Mouse (Mus musculus) Muller cell, postnatal 12 days (primary cell): ENCODE data around the gene Nolc1.
"Not testable (repeated sequence)": the region's sequence is repeated elsewhere in the genome, so short reads cannot be mapped to it uniquely, and the experiment has no call there.

Experiments used
- DNase-seq: peaks from one replicate; pipeline ENCODE4 v3.0.0-alpha.2; 2015; ENCODE audit errors: inconsistent ontology term

Nolc1 gene

DNA sequence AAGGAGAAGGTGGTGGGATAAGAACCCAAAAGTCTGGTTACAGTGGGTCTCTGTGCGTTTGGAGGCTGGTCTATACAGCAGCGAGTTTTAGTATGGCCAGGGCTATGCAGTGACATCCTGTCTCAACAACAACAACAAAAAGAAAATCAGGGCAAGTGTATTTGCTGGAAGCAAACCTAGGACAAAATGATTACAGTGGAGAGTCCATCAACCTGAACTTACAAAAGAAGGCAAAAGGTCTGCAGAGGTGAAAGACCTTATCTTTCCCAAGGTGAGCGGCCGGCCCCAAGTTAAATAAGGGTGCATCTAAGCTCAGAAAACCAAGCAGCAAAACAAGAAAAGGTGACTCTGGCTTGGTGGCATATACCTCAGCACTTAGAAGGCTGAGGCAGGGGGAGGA lies 16.0 kb downstream of the Nolc1 start:
- DNase-seq: no peak

DNA sequence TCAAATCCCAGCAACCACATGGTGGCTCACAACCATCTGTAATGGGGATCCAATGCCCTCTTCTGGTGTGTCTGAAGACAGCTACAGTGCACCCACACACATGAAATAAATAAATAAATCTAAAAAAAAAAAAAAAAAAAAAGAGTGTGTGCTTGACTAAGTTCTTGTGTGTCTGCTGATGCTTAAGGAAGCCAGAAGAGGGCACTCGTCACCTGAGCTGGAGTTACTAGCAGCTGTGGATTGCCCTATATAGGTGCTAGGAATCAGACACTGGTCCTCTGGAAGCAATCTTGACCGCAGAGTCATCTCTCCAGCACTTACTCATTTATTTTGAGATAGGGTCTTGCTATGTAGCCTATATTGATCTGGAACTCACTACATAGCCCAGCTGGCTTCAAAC lies 18.5 kb downstream of the Nolc1 start:
- DNase-seq: no peak

DNA sequence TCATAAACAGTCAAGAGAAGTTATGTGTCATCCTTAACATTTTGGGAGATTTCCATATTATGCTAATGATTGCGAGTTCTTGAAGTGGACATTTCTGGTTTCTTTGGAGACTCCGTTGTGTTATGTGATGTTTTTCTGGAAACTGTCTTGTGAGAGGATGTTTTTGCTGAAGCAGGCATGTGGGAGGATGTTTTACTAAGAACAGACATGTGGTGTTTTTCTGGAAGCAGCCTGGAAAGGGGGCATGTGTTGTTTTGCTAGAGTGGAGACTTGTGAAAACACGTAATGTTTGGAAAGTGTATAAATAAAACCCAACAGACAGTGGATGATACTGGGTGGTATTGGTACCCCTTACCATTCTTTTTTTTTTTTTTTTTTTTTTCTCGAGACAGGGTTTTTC lies 19.6 kb downstream of the Nolc1 start:
- DNase-seq: no peak

DNA sequence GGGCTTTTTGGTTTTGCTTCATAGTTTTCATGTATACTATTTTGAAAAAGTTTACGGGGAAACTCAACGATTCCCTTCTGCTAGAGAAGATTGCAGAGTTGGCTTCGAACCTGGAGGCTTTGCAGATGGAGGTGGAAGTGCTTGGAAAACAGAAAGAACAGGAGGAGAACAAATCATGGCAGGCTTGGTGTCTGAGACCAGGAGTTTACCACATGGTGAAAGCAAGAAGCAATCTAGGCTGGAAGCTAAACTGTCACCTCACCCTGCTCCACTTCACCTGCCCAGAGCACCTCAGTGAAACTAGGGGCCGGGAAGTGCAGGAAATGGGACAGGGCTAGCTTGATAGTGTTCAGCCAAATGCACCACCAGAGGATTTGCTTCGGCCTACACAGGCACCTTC lies 20.7 kb downstream of the Nolc1 start:
- DNase-seq: no peak

DNA sequence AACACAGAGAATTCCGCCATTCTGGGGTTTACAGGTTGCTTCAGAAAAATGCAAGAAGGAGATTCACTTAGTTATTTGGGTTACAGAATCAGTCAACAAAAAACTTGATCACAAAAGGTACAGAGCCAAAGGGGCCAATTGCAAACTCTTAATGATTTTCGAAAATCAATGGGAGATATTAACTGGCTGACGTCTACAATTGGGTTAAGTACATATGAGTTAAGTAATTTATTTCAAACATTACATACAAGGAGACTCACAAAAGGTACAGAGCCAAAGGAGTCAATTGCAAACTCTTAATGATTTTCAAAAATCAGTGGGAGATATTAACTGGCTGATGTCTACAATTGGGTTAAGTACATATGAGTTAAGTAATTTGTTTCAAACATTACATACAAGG lies 23.9 kb downstream of the Nolc1 start:
- DNase-seq: no peak

DNA sequence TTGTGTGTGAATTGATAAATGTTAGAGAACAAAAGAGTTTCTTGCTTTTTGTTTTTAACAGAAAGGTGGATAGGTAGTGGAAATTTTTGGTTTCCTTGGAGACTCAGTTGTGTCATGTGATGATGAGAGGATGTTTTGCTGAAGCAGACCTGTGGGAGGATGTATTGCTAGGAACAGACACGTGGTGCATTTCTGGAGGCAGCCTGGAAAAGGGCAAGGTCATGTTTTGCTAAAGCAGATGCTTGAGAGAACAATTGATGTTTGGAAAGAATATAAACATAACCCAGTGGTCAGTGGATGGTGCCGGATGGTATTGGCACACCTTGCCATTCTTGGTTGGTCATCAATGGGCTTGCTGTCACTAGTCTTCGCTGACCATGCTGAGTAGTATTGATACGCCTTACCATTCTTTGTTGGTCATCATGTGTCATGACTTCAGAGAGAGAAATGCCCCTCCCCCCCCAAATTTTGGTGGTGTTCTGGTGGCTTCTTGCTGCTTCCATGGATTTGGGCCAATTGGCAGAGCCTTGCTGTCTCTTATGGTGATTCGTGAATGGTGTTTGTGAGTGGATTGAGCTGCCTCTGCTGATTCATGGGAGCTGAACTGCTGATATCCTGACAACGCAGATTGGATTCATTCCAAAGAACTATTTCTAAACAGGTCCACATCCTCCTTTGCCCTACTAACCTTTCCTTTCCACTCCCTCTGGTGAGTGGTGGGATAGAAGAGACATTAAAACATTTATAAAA lies 27.9 kb downstream of the Nolc1 start:
- peak; percentile 12 for DNase-seq

DNA sequence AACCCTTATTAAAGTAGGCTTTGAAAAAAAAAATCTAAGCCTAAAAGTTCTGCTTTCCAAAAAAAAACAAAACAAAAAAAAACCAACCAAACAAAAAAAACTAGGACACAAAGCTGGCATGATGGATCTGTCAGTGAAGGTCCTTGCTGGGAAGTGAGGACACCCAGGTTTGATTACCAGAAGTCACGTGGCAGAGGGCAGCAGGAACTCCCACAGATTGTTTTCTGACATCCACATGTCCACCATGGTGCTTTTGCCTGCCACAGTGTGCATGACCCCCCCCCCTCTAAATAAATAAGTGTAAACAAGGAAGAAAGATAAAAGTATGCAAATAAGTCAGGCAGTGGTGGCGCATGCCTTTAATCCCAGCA lies 28.5 kb downstream of the Nolc1 start:
- no peak for DNase-seq

DNA sequence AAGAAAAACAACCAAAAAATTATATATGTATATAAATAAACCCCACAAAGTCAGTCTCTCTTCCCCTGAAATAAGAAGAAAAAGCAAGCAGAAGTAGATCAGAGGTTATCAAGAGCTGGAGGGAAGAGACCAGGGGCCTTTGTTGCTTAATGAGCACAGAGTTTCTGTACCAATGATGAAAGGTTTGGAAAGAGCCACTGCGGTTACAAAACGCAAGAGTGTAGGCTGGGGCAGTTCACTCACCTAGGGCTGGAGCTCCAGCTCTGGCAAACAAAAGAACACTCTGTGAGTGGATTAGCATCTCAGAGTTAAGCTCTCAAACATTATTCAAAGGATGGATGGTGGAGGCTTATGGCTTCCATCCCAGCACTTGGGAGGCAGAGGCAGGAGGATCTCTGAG lies 34.6 kb downstream of the Nolc1 start:
- no peak for DNase-seq

DNA sequence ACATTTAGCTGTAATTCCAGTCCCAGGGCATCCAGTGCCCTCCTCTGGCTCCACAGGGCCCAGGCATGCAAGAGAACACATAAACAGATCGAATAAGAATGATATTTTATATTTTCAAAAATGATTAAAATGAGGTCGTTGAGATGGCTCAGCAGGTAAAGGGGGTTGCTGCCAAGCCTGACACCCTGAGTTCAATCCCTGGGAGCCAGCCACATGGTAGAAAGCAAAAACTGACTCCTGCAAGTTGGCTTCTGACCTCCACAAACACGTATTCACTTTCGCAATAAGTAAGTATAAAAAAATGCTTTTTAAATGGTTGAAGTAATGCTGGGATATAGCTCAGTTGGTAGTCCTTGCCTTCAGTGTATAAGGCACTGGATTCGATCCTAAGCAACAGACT lies 35.1 kb downstream of the Nolc1 start:
- no peak for DNase-seq

DNA sequence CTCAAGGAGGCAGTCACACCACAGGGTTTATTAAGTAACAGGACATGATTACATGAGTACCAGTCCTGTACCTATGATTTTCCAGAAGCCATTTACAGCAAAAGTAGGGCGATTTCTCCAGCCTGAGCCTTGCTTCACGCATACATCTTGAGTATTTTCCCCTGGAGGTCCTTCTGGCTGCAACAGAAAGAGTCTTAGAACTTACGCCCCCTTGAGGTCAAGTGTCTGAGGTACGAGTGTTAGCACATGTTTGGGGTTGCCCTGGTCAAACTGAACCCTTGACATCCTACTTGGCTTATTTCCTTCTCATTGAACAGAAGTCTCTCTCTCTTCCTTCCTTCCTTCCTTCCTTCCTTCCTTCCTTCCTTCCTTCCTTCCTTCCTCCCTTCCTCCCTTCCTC lies 39.0 kb downstream of the Nolc1 start:
- DNase-seq: no peak

DNA sequence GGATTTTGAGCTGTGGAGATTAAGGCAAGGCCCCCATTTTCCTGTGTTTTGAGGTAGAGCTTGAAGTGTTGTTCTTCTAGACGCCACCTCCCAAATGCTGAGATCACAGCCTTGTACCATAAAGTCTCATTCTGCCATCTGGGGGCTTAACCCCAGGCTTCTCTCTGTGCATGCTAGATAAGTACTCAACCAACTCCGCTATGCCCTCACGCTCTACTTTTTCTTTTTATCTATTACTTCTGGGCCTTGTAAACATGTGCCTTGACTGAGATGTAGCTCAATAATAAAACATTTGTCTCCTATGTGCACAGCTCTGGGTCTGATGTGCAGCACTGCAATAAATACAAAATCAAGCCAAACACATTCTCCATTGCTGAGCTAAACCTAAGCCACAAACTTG lies 43.8 kb downstream of the Nolc1 start:
- no peak for DNase-seq

DNA sequence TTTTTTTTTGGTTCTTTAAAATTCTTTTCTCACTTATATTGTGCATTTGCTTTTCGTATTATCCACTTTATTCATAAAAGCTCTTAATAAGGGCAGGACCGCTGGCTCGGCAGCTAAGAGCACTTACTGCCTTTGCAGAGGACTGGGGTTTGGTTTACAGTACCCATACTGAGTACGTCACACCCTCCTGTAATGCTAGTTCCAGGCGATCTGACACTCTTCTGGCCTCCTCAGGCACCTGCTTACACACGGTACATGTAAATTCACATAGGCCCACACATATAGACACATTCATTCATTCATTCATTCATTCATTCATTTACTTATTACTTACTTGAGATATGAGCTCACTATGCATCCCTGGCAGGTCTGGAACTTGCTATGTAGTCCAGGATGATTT lies 45.2 kb downstream of the Nolc1 start:
- DNase-seq: no peak

DNA sequence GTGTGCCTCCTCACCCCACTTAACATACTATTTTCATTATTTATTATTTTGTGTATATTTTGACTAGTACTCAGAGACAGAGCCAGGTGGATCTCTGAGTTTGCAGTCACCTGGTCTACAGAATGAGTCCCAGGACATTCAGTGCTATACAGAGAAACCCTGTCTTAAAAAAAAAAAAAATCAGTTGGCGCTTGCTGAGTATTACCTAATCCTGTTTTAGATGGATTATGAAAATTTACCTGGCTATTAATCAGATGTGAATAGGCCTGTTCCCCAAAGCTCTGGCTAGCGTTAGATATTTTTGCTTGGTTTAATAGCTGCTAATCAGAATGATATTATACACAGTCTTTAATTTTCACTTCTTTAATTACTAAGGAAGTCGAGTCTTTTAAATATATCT lies 48.2 kb downstream of the Nolc1 start:
- DNase-seq: no peak

DNA sequence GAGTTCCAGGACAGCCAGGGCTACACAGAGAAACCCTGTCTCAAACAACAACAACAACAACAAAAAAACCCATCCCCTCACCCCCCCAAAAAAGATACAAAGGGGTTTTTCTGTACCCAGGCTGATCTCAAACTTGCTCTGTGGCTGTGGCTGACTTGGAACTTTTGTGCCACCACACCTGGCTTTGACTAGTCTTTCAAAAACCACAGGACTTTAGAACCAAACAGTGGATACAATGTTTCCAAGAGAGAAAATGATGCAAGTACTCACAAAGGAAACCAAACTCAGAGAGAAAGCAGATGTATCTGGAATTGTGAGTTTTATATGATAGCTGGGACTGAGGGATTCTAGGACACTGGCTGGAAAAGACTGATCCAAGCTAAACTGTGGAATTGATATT lies 49.0 kb downstream of the Nolc1 start:
- no peak for DNase-seq

DNA sequence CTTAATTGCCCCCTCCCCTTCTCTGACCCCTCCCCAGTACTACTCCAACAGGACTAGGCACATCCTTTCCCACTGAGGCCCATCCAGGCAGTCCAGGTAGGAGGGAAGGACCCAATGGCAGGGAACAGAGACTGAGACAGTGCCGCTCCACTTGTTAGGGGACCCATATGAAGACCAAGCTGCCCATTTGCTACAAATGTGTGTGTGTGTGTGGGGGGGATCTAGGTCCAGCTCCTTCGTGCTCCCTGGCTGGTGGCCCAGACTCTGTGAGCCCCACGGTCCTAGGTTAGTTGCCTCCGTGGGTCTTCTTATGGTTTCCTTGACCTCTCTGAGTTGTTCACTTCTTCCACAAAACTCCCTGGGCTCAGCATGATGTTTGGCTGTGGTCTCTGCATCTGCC lies 50.6 kb downstream of the Nolc1 start:
- no peak for DNase-seq

DNA sequence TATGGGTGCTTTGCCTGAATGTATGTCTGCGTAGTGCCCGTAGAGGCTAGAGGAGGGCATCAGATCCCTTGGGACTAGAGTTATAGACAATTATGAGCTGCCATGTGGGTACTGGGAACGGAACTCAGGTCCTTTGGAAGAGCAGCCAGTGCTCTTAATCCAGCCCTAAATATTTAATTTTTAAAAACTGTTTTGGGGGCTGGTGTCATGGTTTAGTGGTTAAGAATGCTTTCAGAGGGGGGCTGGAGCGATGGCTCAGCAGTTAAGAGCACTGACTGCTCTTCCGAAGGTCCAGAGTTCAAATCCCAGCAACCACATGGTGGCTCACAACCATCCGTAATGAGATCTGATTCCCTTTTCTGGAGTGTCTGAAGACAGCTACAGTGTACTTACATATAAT lies 54.1 kb downstream of the Nolc1 start:
- DNase-seq: not testable (repeated sequence)

DNA sequence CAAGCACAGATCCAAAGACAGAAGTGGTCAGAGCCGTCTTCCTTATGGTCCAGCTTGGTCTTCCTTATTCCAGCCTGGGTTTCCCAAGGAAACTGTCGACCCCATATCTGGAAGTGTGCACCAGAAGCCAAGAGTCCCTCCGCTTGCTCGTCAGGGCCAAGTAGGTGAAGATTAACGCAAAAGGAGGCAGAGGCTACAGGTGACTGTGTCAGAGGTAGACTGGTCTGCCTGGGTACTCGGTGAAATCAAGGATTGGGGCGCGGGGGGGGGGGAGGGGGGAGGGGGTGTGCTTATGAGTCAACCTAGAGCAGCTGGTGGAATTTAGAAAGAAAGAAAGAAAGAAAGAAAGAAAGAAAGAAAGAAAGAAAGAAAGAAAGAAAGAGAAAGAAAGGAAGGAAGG lies 55.6 kb downstream of the Nolc1 start:
- no peak for DNase-seq

DNA sequence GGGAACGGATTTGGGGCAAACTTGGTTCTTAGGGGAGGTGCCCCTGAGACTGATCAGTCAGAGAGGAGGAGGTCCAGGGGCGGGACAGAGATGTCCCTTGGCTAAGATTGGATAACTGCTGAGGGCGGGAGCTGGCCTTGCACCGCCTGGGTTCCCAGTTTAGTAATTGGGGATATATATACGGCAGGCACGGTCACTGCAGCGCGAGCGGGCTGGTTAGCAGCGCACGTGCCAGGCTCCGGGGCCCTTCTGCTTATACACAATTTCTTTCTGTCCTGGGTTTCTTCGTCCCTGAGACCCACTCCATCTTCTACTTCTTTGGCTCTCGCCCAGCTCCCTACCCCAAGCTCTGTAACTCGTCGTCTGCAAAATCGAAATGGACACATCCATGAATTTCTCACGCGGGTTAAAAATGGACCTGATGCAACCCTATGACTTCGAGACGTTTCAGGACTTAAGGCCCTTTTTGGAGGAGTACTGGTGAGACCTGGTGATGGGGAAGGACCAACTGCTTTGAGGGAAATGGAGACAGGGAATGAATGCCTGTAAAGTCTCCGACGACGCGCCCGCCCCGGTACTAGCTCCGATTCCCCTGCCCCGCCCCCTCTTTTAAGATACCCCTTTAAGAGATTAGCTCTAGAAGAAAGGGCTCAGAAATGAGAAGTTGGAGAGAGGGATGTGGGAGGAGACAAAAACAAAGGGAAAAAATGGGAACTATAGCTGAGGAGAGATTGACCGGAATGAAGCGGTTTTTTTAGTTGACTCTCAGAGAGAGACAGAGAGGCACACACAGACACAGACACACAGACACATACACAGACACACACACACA lies 56.2 kb downstream of the Nolc1 start, which contains the start of gene Elovl3:
Gene Elovl3, plus strand, starts transcription at position 204 of the 832 bp plus-strand sequence.
- peak; percentile 71 for DNase-seq

DNA sequence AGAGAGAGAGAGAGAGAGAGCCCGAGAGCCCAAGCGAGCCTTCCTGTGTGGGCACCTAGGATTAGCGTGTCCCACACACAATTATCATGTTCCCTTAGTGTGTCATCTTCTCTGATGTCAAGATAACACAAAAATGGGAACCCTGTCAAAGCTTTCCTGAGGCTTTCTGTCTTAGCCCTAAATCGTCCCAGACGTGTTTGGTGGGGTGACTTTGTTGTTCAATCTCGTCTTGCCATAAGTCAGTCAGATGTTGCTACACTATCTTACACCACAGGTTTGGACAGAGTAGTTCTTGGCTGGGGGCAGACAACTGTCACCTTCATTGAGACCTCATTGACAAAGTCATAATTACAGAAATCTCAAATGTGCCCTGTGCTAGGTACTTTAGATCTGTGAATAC lies 56.9 kb downstream of the Nolc1 start:
- DNase-seq: no peak
